Comparison of ENCODE assay signal across 17 mouse cellular contexts in genomic region chr9:112951567-112951966, GRCm38 (mm10).
A peak's percentile ranks its signal among the peaks of the same experiment; 100 is the strongest.
DNase-seq lines count a peak whose midpoint lies in the region; ATAC-seq and TF ChIP-seq lines count a peak whose summit lies in the region.
"Had no signal": no experiment of that assay in that cellular context is flagged by ENCODE, and none has a peak within 500 bp of the region (broad histone marks: within the 10 kb centered on the region; RNA-seq: fewer than 3 reads in every experiment).

No protein-coding gene starts in this region.

- peak; percentile 14 for DNase-seq in cerebellum, adult 11 months
- DNase-seq in cerebellum, postnatal 10 days, result no peak
- DNase-seq in liver, postnatal 0 days, result no peak
- peak; percentile 62 for DNase-seq in cerebellum, adult 9-11 months
- no peak for DNase-seq in heart, adult 18-20 months
- DNase-seq: adrenal gland, postnatal 14 days; forebrain, postnatal 0 days; gastrocnemius, postnatal 14 days; heart, postnatal 36 days had no signal

- WGBS in liver, embryonic 15.5 days (ENCODE audit: insufficient replicate concordance), result 38% methylated on average over 1 of the region's 1 CpGs
- WGBS in liver, postnatal 0 days (ENCODE audit: insufficient replicate concordance), result 52% methylated on average over 1 of the region's 1 CpGs

- H3K9ac ChIP-seq in liver, embryonic 15.5 days, result no peak overlapping the region
- H3K9ac ChIP-seq in liver, postnatal 0 days (replicated peaks), result no peak overlapping the region
- H3K9ac ChIP-seq: forebrain, embryonic 13.5 days; forebrain, postnatal 0 days; heart, embryonic 12.5 days; hindbrain, embryonic 15.5 days had no signal

- ATAC-seq in liver, embryonic 15.5 days (ENCODE audit: insufficient read depth), result 0 out of 2 replicates have a peak, but pooled peaks have one; percentile 9
- no peak for ATAC-seq in liver, postnatal 0 days
- no peak for ATAC-seq in megakaryocyte, adult 5-6 weeks (ENCODE audit: poor library complexity, severe bottlenecking)
- ATAC-seq: activated CD4-positive, CD25-positive, alpha-beta regulatory T cell, adult 4 months; forebrain, embryonic 13.5 days; forebrain, postnatal 0 days; intestine, embryonic 16.5 days had no signal

- no peak overlapping the region for H3K4me2 ChIP-seq in liver, embryonic 15.5 days
- no peak overlapping the region for H3K4me2 ChIP-seq in liver, postnatal 0 days (ENCODE audit: low read depth, low read length)
- H3K4me2 ChIP-seq: forebrain, embryonic 13.5 days; heart, embryonic 12.5 days; hindbrain, embryonic 15.5 days had no signal

- TF ChIP-seq EP300 in liver, postnatal 0 days (IDR thresholded peaks at IDR 0.05; ENCODE audit: low read depth), result no peak

- TF ChIP-seq CTCF in liver, postnatal 0 days (IDR thresholded peaks at IDR 0.05; ENCODE audit: low read depth), result no peak

- no peaks in the 10 kb centered on the region for H3K27me3 ChIP-seq in liver, embryonic 15.5 days
- H3K27me3 ChIP-seq in liver, postnatal 0 days (ENCODE audit: insufficient read depth, low read length), result no peaks in the 10 kb centered on the region
- H3K27me3 ChIP-seq: forebrain, embryonic 13.5 days; heart, embryonic 12.5 days; hindbrain, embryonic 15.5 days had no signal

- H3K27ac ChIP-seq in liver, embryonic 15.5 days (replicated peaks), result no peak overlapping the region
- H3K27ac ChIP-seq in liver, postnatal 0 days (ENCODE audit: low read depth), result no peak overlapping the region
- H3K27ac ChIP-seq: embryonic facial prominence, embryonic 10.5 days; forebrain, embryonic 13.5 days; hindbrain, embryonic 15.5 days had no signal

- no peak overlapping the region for H3K4me3 ChIP-seq in liver, embryonic 15.5 days (replicated peaks)
- no peak overlapping the region for H3K4me3 ChIP-seq in liver, postnatal 0 days (ENCODE audit: low read depth, low read length)
- H3K4me3 ChIP-seq: embryonic facial prominence, embryonic 10.5 days; forebrain, embryonic 13.5 days; heart, embryonic 12.5 days; hindbrain, embryonic 15.5 days had no signal

- H3K4me1 ChIP-seq in liver, embryonic 15.5 days (replicated peaks), result no peaks in the 10 kb centered on the region
- no peaks in the 10 kb centered on the region for H3K4me1 ChIP-seq in liver, postnatal 0 days (ENCODE audit: insufficient read depth)
- H3K4me1 ChIP-seq: embryonic facial prominence, embryonic 10.5 days; forebrain, embryonic 13.5 days; heart, embryonic 12.5 days; hindbrain, embryonic 15.5 days had no signal

- H3K9me3 ChIP-seq in liver, embryonic 15.5 days (replicated peaks), result no peaks in the 10 kb centered on the region
- no peaks in the 10 kb centered on the region for H3K9me3 ChIP-seq in liver, postnatal 0 days (ENCODE audit: low read length)
- H3K9me3 ChIP-seq: embryonic facial prominence, embryonic 10.5 days; forebrain, embryonic 13.5 days; heart, embryonic 12.5 days; hindbrain, embryonic 15.5 days had no signal

- no peaks in the 10 kb centered on the region for H3K36me3 ChIP-seq in liver, embryonic 15.5 days (replicated peaks)
- no peaks in the 10 kb centered on the region for H3K36me3 ChIP-seq in liver, postnatal 0 days (replicated peaks; ENCODE audit: insufficient read depth, low read length)
- H3K36me3 ChIP-seq: embryonic facial prominence, embryonic 10.5 days; heart, embryonic 12.5 days; hindbrain, embryonic 15.5 days had no signal

Comparison
In these comparisons a context has a peak if more than half of its experiments do, and no peak if none do; other contexts are left out.
1. DNase-seq: peak in cerebellum, adult 11 months (single experiment) and cerebellum, adult 9-11 months (single experiment); none in cerebellum, postnatal 10 days (0 of 2), liver, postnatal 0 days (single experiment) and heart, adult 18-20 months (0 of 2).